Mouse (Mus musculus) CH12.LX (cell line): ENCODE measurements at regions not wholly inside any gene's neighbourhood (a gene's known extent, or its start where the extent isn't known, plus 50 kb on each side); places are given as distances from the start of the nearest gene placed in this dataset.

Experiments used
- DNase-seq: peaks from one replicate; pipeline ENCODE4 v3.0.0-alpha.2; 2013; ENCODE audit errors: extremely low read depth
- H3K27ac ChIP-seq: 2 replicates; pipeline ENCODE4 v1.5.1; 2012; ENCODE audit warnings: low read depth, mild to moderate bottlenecking, control low read depth, moderate library complexity; ENCODE audit not compliant: insufficient read depth
- H3K27me3 ChIP-seq: replicated peaks from 2 replicates; pipeline ENCODE3; 2012; ENCODE audit warnings: inconsistent platforms
- H3K36me3 ChIP-seq, 2 experiments: replicated peaks in 1 of 2; 2 replicates each; pipeline versions ENCODE3 to v1.6.1; 2012; ENCODE audit warnings: inconsistent platforms in 1 of 2, low read length in 1 of 2, mild to moderate bottlenecking in 1 of 2, mixed read lengths in 1 of 2, moderate library complexity in 1 of 2; ENCODE audit not compliant: control insufficient read depth in 1 of 2, insufficient read depth in 1 of 2
- H3K4me1 ChIP-seq, 2 experiments: 2 replicates each; pipeline ENCODE4 v1.6.1; 2012; ENCODE audit warnings: inconsistent platforms in 1 of 2, moderate library complexity in 1 of 2; ENCODE audit not compliant: insufficient read depth in 2 of 2, control insufficient read depth in 1 of 2
- H3K4me2 ChIP-seq: 2 replicates; pipeline ENCODE4 v1.6.1; 2012; ENCODE audit warnings: low read depth, mild to moderate bottlenecking, control low read depth; ENCODE audit not compliant: poor library complexity, insufficient read depth, severe bottlenecking
- H3K4me3 ChIP-seq, 3 experiments: fragments of 150-350 bp in 1 of 3; sonication (generic) in 1 of 3; replicated peaks in 1 of 3; 2 replicates each; pipeline versions ENCODE3 to v1.5.1; 2011 to 2012; ENCODE audit warnings: low read depth in 2 of 3, low read length in 2 of 3, mild to moderate bottlenecking in 2 of 3, moderate library complexity in 2 of 3, control low read depth in 1 of 3, improper control_type of control experiment in 1 of 3, inconsistent platforms in 1 of 3, mixed read lengths in 1 of 3; ENCODE audit not compliant: poor library complexity in 1 of 3
- H3K79me2 ChIP-seq: replicated peaks from 2 replicates; pipeline ENCODE4 v1.6.1; 2012; ENCODE audit warnings: mild to moderate bottlenecking, moderate library complexity; ENCODE audit not compliant: control insufficient read depth, poor library complexity, insufficient read depth, severe bottlenecking; ENCODE audit errors: extremely low read depth
- H3K9ac ChIP-seq: 2 replicates; pipeline ENCODE4 v1.6.1; 2012; ENCODE audit warnings: low read depth, mild to moderate bottlenecking, control low read depth, moderate library complexity; ENCODE audit not compliant: insufficient read depth
- H3K9me3 ChIP-seq: replicated peaks from 2 replicates; pipeline ENCODE3; 2012; ENCODE audit warnings: low read length, inconsistent platforms, mixed read lengths
- E2F4 ChIP-seq: IDR thresholded peaks from 2 replicates; pipeline ENCODE4 v1.6.1; 2011; ENCODE audit warnings: low read depth, low read length, improper control_type of control experiment; ENCODE audit not compliant: insufficient replicate concordance
- ETS1 ChIP-seq: conservative IDR thresholded peaks from 2 replicates; pipeline ENCODE4 v1.6.1; 2012; ENCODE audit warnings: low read depth, mild to moderate bottlenecking, inconsistent platforms, low read length, improper control_type of control experiment, moderate library complexity
- MYC ChIP-seq: IDR thresholded peaks from 2 replicates; pipeline ENCODE4 v1.6.1; 2011; ENCODE audit warnings: low read depth, mild to moderate bottlenecking, improper control_type of control experiment, low read length
- POLR2AphosphoS2 ChIP-seq: IDR thresholded peaks from 2 replicates; pipeline ENCODE4 v1.6.1; 2011; ENCODE audit warnings: low read depth, low read length, improper control_type of control experiment
- RCOR1 ChIP-seq: conservative IDR thresholded peaks from 2 replicates; pipeline ENCODE4 v1.6.1; 2012; ENCODE audit warnings: low read depth, mild to moderate bottlenecking, inconsistent platforms, low read length, improper control_type of control experiment
- SIN3A ChIP-seq: IDR thresholded peaks from 2 replicates; pipeline ENCODE4 v1.6.1; 2012; ENCODE audit warnings: low read length, improper control_type of control experiment, inconsistent platforms
- TBP ChIP-seq: conservative IDR thresholded peaks from 2 replicates; pipeline ENCODE4 v1.6.1; 2011; ENCODE audit warnings: low read depth, low read length, improper control_type of control experiment
- UBTF ChIP-seq: IDR thresholded peaks from 2 replicates; pipeline ENCODE4 v1.6.1; 2012; ENCODE audit warnings: low read depth, mild to moderate bottlenecking, inconsistent platforms, low read length, improper control_type of control experiment, moderate library complexity
- ZKSCAN1 ChIP-seq: IDR thresholded peaks from 2 replicates; pipeline ENCODE4 v1.6.1; 2012; ENCODE audit warnings: low read depth, inconsistent platforms, low read length, improper control_type of control experiment, borderline replicate concordance
- ZNF384 ChIP-seq: IDR thresholded peaks from 2 replicates; pipeline ENCODE4 v1.6.1; 2012; ENCODE audit warnings: low read depth, low read length, improper control_type of control experiment, inconsistent platforms
- dilution Hi-C: fragments of 300-500 bp; cut with MboI; formaldehyde crosslinking; loops from 2 replicates; pipeline ENCODE4 v1.14.3; 2020; ENCODE audit warnings: low sequenced_read_pairs; ENCODE audit not compliant: extremely low pct_unique_long_range_greater_than_20kb, extremely low pct_ligation_motif_present
- in situ Hi-C: fragments of 300-500 bp; cut with MboI; formaldehyde crosslinking; loops from 3 replicates; pipeline ENCODE4 v1.14.3; 2019; ENCODE audit warnings: low sequenced_read_pairs, low pct_ligation_motif_present, low pct_unique_long_range_greater_than_20kb, mixed read lengths

- DNase-seq = no peak
- Histone ChIP-seq H3K4me3 (no peak overlapping the region), H3K27ac (no peak overlapping the region), H3K27me3 (no peaks in the 10 kb centered on the region), H3K79me2 (no peaks in the 10 kb centered on the region), H3K36me3 (no peaks in the 10 kb centered on the region), H3K4me2 (no peak overlapping the region), H3K9me3 (no peaks in the 10 kb centered on the region), H3K4me1 (peaks cover 0 to 5% of the 10 kb centered on the region in 2 experiments; a peak in 2 of 4 replicates), H3K9ac (no peak overlapping the region)
- no peak for TF ChIP-seq RCOR1
- TF ChIP-seq ZKSCAN1 = no peak
- TF ChIP-seq MYC = no peak
- TF ChIP-seq POLR2AphosphoS2 = no peak
- TF ChIP-seq TBP = no peak
- TF ChIP-seq E2F4 = no peak
- no peak for TF ChIP-seq ETS1
- in situ Hi-C loops (loop anchor here (25.0 kb wide), 1 partner anchor 228 kb away; no protein-coding TSS in a partner anchor), dilution Hi-C loops (no loop called here)
Observed at GRCm38 (mm10) chr8:35234436-35234835, 531.2 kb upstream of the Gm19410 start.

- Histone ChIP-seq H3K36me3 (no peaks in the 10 kb centered on the region), H3K9ac (no peak overlapping the region), H3K4me1 (peaks cover 0 to 11% of the 10 kb centered on the region in 2 experiments; a peak in 2 of 4 replicates), H3K9me3 (no peaks in the 10 kb centered on the region), H3K27ac (no peak overlapping the region), H3K4me2 (no peak overlapping the region), H3K79me2 (no peaks in the 10 kb centered on the region), H3K4me3 (no peak overlapping the region), H3K27me3 (no peaks in the 10 kb centered on the region)
- in situ Hi-C loops = loop anchor here (25.0 kb wide), 1 partner anchor 226 kb away; no protein-coding TSS in a partner anchor
- DNase-seq = no peak
- dilution Hi-C loops = no loop called here
- TF ChIP-seq ZKSCAN1 = no peak
Observed at GRCm38 (mm10) chr8:35235815-35236509, 529.6 kb upstream of the Gm19410 start.

- dilution Hi-C loops (no loop called here), in situ Hi-C loops (loop anchor here (25.0 kb wide), 1 partner anchor 225 kb away; no protein-coding TSS in a partner anchor)
- no peak overlapping the region for H3K9ac ChIP-seq
Observed at GRCm38 (mm10) chr8:35237279-35237678, 528.3 kb upstream of the Gm19410 start.

More at GRCm38 (mm10) chr8:35237279-35237678, 528.3 kb upstream of the Gm19410 start:
- Histone ChIP-seq H3K27ac (no peak overlapping the region), H3K4me1 (peaks cover 0 to 19% of the 10 kb centered on the region in 2 experiments; a peak in 2 of 4 replicates), H3K4me2 (0 out of 2 replicates have a peak overlapping the region, but pooled peaks have one; percentile 38), H3K4me3 (no peak overlapping the region), H3K27me3 (no peaks in the 10 kb centered on the region), H3K79me2 (no peaks in the 10 kb centered on the region), H3K9me3 (no peaks in the 10 kb centered on the region), H3K36me3 (no peaks in the 10 kb centered on the region)
- no peak for DNase-seq
- no peak for TF ChIP-seq MYC
- no peak for TF ChIP-seq SIN3A
- TF ChIP-seq ZNF384 = no peak
- no peak for TF ChIP-seq UBTF
